Mouse (Mus musculus) midbrain, embryonic 12.5 days (tissue): ENCODE measurements around the gene Uqcc3. TPM values are rescaled to one million over a fixed set of nuclear protein-coding genes. Genes with fewer than 3 reads are reported as not detected.
A peak's percentile ranks its signal among the peaks of the same experiment; 100 is the strongest.
"Not testable (repeated sequence)": the region's sequence is repeated elsewhere in the genome, so short reads cannot be mapped to it uniquely, and the experiment has no call there.

ENCODE experiments used
- ATAC-seq: fragments of 200-750 bp; cut with Nextera tagmentation; 2 replicates; pipeline ENCODE4 v1.8.0; 2017; ENCODE audit warnings: low read depth, moderate TSS enrichment, moderate library complexity; ENCODE audit not compliant: low FRiP score
- H3K27ac ChIP-seq: fragments of 300-500 bp; sonication (generic); replicated peaks from 2 replicates; pipeline ENCODE4 v1.5.1; 2016; ENCODE audit warnings: mild to moderate bottlenecking
- H3K27me3 ChIP-seq: fragments of 300-500 bp; sonication (generic); 2 replicates; pipeline ENCODE4 v1.6.1; 2016; ENCODE audit warnings: mild to moderate bottlenecking
- H3K36me3 ChIP-seq: fragments of 300-500 bp; sonication (generic); 2 replicates; pipeline ENCODE4 v1.6.1; 2016
- H3K4me1 ChIP-seq: fragments of 300-500 bp; sonication (generic); 2 replicates; pipeline ENCODE4 v1.6.1; 2016
- H3K4me2 ChIP-seq: fragments of 300-500 bp; sonication (generic); replicated peaks from 2 replicates; pipeline ENCODE4 v1.6.1; 2016; ENCODE audit warnings: mild to moderate bottlenecking, moderate library complexity
- H3K4me3 ChIP-seq: fragments of 300-500 bp; sonication (generic); 2 replicates; pipeline ENCODE4 v1.5.1; 2016; ENCODE audit warnings: mild to moderate bottlenecking
- H3K9ac ChIP-seq: fragments of 300-500 bp; sonication (generic); replicated peaks from 2 replicates; pipeline ENCODE4 v1.6.1; 2016; ENCODE audit warnings: mild to moderate bottlenecking, moderate library complexity
- H3K9me3 ChIP-seq: fragments of 300-500 bp; sonication (generic); 2 replicates; pipeline ENCODE4 v1.6.1; 2016; ENCODE audit warnings: mild to moderate bottlenecking
- WGBS: fragments of 180-500 bp; shearing (Covaris S2); methylation state at CpG from one replicate; pipeline ENCODE4 v1.1.7; 2016; 5-methylcytosine and 5-hydroxymethylcytosine counted together
- polyA plus RNA-seq: library from polyadenylated mRNA; unstranded; fragments of >200 nt; fragmentation: Nextera tagmentation; extraction: Ambion mirVana; gene quantifications from 2 replicates; pipeline ENCODE4 v1.2.1, GENCODE M21; 2016

Gene Uqcc3
- polyA plus RNA-seq, 1 experiment from 2014 or later: 63.5 TPM

DNA sequence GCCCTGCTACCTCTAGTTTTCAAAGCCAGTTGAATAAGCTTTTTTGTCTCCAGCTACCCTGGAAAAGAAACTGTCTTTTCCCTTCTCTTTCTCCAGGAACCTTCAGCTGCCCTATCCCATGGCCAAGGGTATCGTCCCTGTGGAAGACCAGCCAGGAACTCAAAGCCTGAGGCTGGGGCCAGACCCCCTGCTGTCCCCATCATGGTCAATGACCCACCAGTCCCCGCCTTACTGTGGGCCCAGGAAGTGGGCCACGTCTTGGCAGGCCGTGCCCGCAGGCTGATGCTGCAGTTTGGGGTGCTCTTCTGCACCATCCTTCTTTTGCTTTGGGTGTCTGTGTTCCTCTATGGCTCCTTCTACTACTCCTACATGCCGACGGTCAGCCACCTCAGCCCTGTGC lies 39.7 kb downstream of the Uqcc3 start:
- Histone ChIP-seq H3K9me3 (no peaks in the 10 kb centered on the region), H3K36me3 (peaks cover 28% of the 10 kb centered on the region), H3K27ac (no peak overlapping the region), H3K9ac (peak overlapping the region; percentile 72), H3K27me3 (no peaks in the 10 kb centered on the region), H3K4me3 (peak overlapping the region; percentile 59), H3K4me1 (peaks cover 28% of the 10 kb centered on the region), H3K4me2 (peak overlapping the region; percentile 73)
- no peak for ATAC-seq
- 88% methylated on average over 7 of the region's 7 CpGs for WGBS

GRCm38 (mm10) chr19:8839908-8840791 lies 40.6 kb downstream of the Uqcc3 start:
- Histone ChIP-seq H3K4me2 (peak overlapping the region; percentile 73), H3K4me1 (peaks cover 28% of the 10 kb centered on the region), H3K27ac (peak overlapping the region; percentile 97), H3K36me3 (peaks cover 27% of the 10 kb centered on the region), H3K9me3 (no peaks in the 10 kb centered on the region), H3K4me3 (peak overlapping the region; percentile 59), H3K27me3 (no peaks in the 10 kb centered on the region), H3K9ac (peak overlapping the region; percentile 72)
- ATAC-seq: peak; percentile 42
- WGBS: 17% methylated on average over 29 of the region's 29 CpGs

GRCm38 (mm10) chr19:8839103-8839907 lies 41.4 kb downstream of the Uqcc3 start, which contains the start of gene Gng3:
TSS of gene Gng3 (minus strand) at chr19:8839194.
- no peaks in the 10 kb centered on the region for H3K9me3 ChIP-seq
- H3K27me3 ChIP-seq: no peaks in the 10 kb centered on the region
- H3K36me3 ChIP-seq: peaks cover 35% of the 10 kb centered on the region
- WGBS: 33% methylated on average over 11 of the region's 11 CpGs
- peak; percentile 84 for ATAC-seq
- peaks cover 28% of the 10 kb centered on the region for H3K4me1 ChIP-seq
- peak within 1 kb of the TSS; percentile 82 for H3K9ac ChIP-seq
- peak within 1 kb of the TSS; percentile 97 for H3K27ac ChIP-seq
- peak within 1 kb of the TSS; percentile 59 for H3K4me3 ChIP-seq
- H3K4me2 ChIP-seq: peak within 1 kb of the TSS; percentile 73

GRCm38 (mm10) chr19:8838041-8838730 lies 42.5 kb downstream of the Uqcc3 start:
- Histone ChIP-seq H3K27ac (peak overlapping the region; percentile 97), H3K4me2 (peak overlapping the region; percentile 73), H3K9me3 (no peaks in the 10 kb centered on the region), H3K36me3 (peaks cover 46% of the 10 kb centered on the region), H3K9ac (peak overlapping the region; percentile 82), H3K4me3 (peak overlapping the region; percentile 59), H3K27me3 (no peaks in the 10 kb centered on the region), H3K4me1 (peaks cover 28% of the 10 kb centered on the region)
- WGBS: 14% methylated on average over 15 of the region's 15 CpGs
- 0 out of 2 replicates have a peak, but pooled peaks have one; percentile 11 for ATAC-seq

DNA sequence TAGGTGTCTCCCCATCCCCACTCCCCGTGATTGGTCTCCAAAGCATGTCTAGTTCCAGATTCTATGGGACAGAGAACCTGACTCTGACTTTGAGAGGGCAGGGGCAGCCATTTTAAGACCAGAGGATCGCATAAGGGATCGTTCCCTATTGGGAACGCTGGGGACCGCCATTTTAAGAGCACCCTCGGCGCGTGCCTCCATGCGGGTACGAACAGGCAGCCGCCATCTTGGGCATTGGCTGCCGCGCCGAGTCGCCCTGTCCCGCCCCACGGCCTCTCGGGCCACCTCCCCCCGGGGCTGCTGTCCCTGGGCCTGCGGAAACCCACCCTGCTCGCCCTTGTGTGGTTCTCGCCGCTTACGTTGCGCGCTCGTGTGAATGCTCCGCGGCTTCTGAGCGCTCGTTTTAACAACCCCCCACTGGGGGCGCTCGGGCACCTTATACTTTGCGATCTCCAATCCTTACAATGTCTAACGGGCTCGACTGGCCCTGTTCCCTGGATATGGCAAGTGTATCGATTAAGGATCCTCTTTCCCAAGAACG lies 43.4 kb downstream of the Uqcc3 start, which contains the start of gene Bscl2:
Bscl2 (plus strand) TSS at position 217 of the 541 bp plus-strand sequence.
- peak within 1 kb of the TSS; percentile 97 for H3K27ac ChIP-seq
- peak within 1 kb of the TSS; percentile 59 for H3K4me3 ChIP-seq
- H3K9ac ChIP-seq: peak within 1 kb of the TSS; percentile 82
- peaks cover 28% of the 10 kb centered on the region for H3K4me1 ChIP-seq
- H3K4me2 ChIP-seq: peak within 1 kb of the TSS; percentile 73
- 2% methylated on average over 38 of the region's 38 CpGs for WGBS
- no peaks in the 10 kb centered on the region for H3K27me3 ChIP-seq
- no peaks in the 10 kb centered on the region for H3K9me3 ChIP-seq
- peaks cover 47% of the 10 kb centered on the region for H3K36me3 ChIP-seq
- peak; percentile 77 for ATAC-seq

- H3K4me3 ChIP-seq, H3K9ac ChIP-seq, H3K4me2 ChIP-seq, H3K27me3 ChIP-seq, ATAC-seq, H3K9me3 ChIP-seq: not testable (repeated sequence)
- Histone ChIP-seq H3K27ac (peak overlapping the region; percentile 97), H3K4me1 (peaks cover 28% of the 10 kb centered on the region), H3K36me3 (peaks cover 51% of the 10 kb centered on the region)
- WGBS: 97% methylated on average over 10 of the region's 10 CpGs
Observed at GRCm38 (mm10) chr19:8836327-8836726, 44.4 kb downstream of the Uqcc3 start.

DNA sequence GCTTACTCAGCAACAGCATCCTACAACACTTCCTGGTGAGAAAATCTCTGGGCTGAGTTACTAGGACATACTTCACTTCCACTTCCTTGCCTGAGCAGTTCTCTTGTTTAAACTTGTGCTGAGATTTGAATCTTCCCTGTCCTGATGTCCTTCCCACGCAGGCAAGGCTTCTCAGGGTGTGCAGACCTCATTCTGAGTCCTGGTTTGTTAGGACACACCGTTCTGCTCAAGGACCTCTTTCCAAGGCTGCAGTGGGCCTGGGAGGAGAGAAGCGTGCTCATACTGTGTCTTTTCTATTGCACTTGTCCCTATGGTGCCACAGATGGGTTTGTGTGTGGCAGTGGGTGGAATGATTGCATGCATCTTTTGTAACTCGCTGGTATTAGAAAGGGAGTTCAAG lies 47.8 kb downstream of the Uqcc3 start:
- Histone ChIP-seq H3K9me3 (no peaks in the 10 kb centered on the region), H3K27ac (no peak overlapping the region), H3K9ac (no peak overlapping the region), H3K4me2 (no peak overlapping the region), H3K4me1 (no peaks in the 10 kb centered on the region; the same call in 1 of the 2 replicates), H3K4me3 (no peak overlapping the region), H3K36me3 (peaks cover 79% of the 10 kb centered on the region), H3K27me3 (no peaks in the 10 kb centered on the region)
- 91% methylated on average over 4 of the region's 4 CpGs for WGBS
- no peak for ATAC-seq

DNA sequence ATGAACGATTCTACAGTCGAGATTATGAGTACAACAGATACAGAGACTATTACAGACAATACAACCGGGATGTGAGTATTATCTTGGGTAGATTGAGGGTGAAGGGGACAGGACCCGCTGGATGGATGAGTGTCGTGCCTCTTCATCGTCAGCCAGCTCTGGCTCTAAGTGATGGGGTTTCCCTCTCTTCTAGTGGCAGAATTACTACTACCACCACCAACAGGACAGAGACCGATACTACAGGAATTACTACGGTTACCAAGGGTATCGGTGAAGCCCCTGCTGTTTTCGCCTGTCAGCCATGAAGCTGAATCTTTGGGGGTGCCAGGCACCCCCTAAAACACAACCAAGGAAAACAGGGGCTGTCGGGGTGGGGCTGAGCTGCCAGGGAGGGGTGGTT lies 49.5 kb downstream of the Uqcc3 start:
- H3K4me1 ChIP-seq: no peaks in the 10 kb centered on the region
- ATAC-seq: no peak
- H3K9me3 ChIP-seq: no peaks in the 10 kb centered on the region
- no peak overlapping the region for H3K4me2 ChIP-seq
- no peak overlapping the region for H3K27ac ChIP-seq
- WGBS: 85% methylated on average over 11 of the region's 11 CpGs
- H3K9ac ChIP-seq: no peak overlapping the region
- H3K27me3 ChIP-seq: no peaks in the 10 kb centered on the region
- peaks cover 96% of the 10 kb centered on the region for H3K36me3 ChIP-seq
- H3K4me3 ChIP-seq: no peak overlapping the region

- ATAC-seq: no peak
- Histone ChIP-seq H3K4me3 (no peak overlapping the region), H3K4me2 (no peak overlapping the region), H3K9ac (no peak overlapping the region), H3K4me1 (no peaks in the 10 kb centered on the region), H3K27ac (no peak overlapping the region), H3K27me3 (no peaks in the 10 kb centered on the region), H3K36me3 (peaks cover 100% of the 10 kb centered on the region), H3K9me3 (no peaks in the 10 kb centered on the region)
- WGBS: 90% methylated on average over 8 of the region's 8 CpGs
Observed at GRCm38 (mm10) chr19:8830664-8831063, 50.1 kb downstream of the Uqcc3 start.
